Mouse (Mus musculus) left cerebral cortex, adult 2 months (tissue): ENCODE measurements around the gene P2ry12. TPM values are rescaled to one million over a fixed set of nuclear protein-coding genes. Genes with fewer than 3 reads are reported as not detected.
A peak's percentile ranks its signal among the peaks of the same experiment; 100 is the strongest.

ENCODE experiments used
- DNase-seq, 2 experiments: peaks; one replicate each; pipeline ENCODE4 v3.0.0; 2021 to 2022; ENCODE audit warnings: low spot score in 2 of 2, mixed read lengths in 1 of 2; ENCODE audit errors: extremely low spot score in 1 of 2
- H3K27ac ChIP-seq: fragments of 200-600 bp; 2 replicates; pipeline ENCODE4 v1.8.1; 2022
- H3K4me3 ChIP-seq: fragments of 200-600 bp; 2 replicates; pipeline ENCODE4 v1.8.1; 2022
- CTCF ChIP-seq: fragments of 200-600 bp; IDR thresholded peaks from 2 replicates; pipeline ENCODE4 v1.8.1; 2022; ENCODE audit warnings: antibody characterized with exemption, mild to moderate bottlenecking, moderate library complexity
- intact Hi-C: fragments of 180-260 bp; cut with DNase I; formaldehyde crosslinking; loops from one replicate; pipeline ENCODE4 v1.15.1; 2025
- total RNA-seq, 2 experiments: library from RNA; stranded (reverse); gene quantifications; 2 replicates each; pipeline ENCODE4 v1.2.3; 2021

The P2ry12 gene
- total RNA-seq, 2 experiments from 2014 or later: 34.1 to 35.0 TPM

GRCm38 (mm10) chr3:59228730-59229551, 33.7 kb downstream of the P2ry12 start:
- intact Hi-C loops: no loop called here
- no peak for TF ChIP-seq CTCF
- H3K27ac ChIP-seq: peak overlapping the region; percentile 62
- H3K4me3 ChIP-seq: no peak overlapping the region
- no peak for DNase-seq

DNA sequence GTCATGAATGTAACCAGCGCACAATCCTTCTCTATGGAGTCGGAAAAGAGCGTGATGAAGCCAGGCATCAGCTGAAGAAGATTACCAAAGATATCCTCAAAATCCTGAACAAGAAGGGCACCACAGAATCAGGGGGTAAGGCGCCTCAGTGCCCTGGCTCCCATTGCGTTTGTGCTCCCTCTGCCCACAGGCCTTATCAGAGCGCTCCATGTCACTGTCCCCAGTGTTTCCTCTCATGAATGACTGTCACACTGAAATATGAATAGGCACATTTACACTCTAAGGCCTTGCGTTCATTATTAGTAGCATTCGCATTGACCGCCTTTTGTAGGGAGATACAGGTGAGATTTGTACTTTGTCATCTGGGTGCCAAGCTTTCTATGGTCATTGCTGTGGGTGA, 35.0 kb downstream of the P2ry12 start:
- DNase-seq: no peak
- intact Hi-C loops: no loop called here
- no peak overlapping the region for H3K27ac ChIP-seq
- no peak overlapping the region for H3K4me3 ChIP-seq
- no peak for TF ChIP-seq CTCF

DNA sequence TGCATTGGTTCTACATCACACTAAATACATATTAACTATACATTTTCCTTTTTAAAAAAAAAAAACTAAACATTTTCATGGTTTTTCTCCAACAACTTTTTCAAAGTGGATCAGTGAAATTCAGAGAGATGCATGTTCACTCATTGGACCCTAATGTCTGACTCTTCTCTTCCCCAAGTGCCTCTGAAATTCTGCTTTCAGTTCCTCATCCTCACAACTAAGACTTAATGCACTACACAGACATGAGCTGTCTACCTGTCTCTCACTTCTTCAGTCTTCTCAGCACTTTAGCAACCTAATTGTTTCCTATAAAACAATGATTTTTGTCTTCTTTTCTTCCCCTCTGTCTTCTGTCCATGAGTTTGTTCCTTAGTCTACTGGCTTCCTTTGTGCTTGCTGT, 37.3 kb downstream of the P2ry12 start:
- DNase-seq: no peak
- intact Hi-C loops: no loop called here
- Histone ChIP-seq H3K4me3 (no peak overlapping the region), H3K27ac (no peak overlapping the region)
- no peak for TF ChIP-seq CTCF

DNA sequence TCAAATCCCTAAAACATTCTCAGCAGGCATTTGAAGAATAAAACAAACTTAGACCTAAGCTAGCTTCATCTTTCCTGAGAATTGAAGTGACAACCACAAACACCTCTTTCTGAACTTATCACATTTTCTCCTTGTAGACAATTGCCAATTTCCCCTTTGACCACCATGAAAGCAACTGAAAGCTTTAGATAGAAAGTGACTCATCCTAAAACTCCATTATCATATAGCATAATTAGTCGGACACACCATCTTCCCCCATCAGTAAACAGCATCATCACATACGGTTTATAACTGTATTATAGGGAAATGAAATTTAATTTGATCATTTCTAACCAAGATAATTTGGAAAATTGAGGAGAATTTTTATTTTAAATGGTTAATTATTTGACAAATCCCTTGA, 40.4 kb downstream of the P2ry12 start:
- DNase-seq: no peak
- TF ChIP-seq CTCF: no peak
- intact Hi-C loops: no loop called here
- Histone ChIP-seq H3K27ac (no peak overlapping the region), H3K4me3 (no peak overlapping the region)

DNA sequence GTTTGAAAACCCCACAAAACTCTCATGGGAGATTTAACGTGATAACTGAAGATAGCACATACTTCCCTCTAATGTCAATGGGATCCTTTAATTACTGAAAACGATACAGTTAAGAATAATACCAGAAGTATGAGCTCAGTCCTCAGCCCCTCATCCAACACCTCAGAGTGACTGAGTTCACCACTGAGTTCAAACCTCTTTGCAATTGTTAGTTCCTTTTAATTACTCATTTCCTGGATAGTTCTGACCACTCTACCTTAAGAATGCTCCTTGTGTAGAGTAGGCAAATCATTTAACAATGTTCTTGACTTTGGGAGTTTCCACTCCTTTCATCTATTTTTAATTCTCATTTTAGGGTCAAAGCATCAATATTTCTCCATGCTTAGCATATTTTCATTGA, 43.3 kb downstream of the P2ry12 start:
- H3K4me3 ChIP-seq: no peak overlapping the region
- TF ChIP-seq CTCF: no peak
- DNase-seq: no peak
- intact Hi-C loops: no loop called here
- peak overlapping the region; percentile 18; the same call in 1 of the 2 replicates for H3K27ac ChIP-seq

DNA sequence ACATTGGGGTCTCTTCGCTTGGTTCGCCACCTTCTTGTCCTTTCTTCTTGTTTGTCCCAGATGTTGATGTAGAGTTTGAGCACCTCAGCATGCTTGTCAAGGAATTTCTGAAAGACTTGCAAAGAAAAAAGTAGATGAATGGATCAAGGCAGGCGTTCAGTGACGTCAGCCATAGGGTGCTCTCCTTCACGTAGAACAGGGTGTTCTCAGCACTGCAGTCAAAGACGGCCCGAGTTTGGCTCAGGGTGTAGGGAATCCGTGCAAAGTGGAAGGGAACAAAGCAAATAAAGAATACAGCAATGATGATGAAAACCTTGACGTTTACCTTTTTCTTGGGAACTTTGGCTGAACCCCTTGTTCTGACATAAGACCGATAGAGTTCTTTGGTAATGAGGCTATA, 45.5 kb downstream of the P2ry12 start:
- no peak for DNase-seq
- H3K27ac ChIP-seq: no peak overlapping the region
- no peak for TF ChIP-seq CTCF
- intact Hi-C loops: no loop called here
- no peak overlapping the region for H3K4me3 ChIP-seq

- no peak for TF ChIP-seq CTCF
- Histone ChIP-seq H3K4me3 (no peak overlapping the region), H3K27ac (no peak overlapping the region)
- DNase-seq: no peak
- intact Hi-C loops: no loop called here
Measured at GRCm38 (mm10) chr3:59212404-59212803, 50.3 kb downstream of the P2ry12 start.

DNA sequence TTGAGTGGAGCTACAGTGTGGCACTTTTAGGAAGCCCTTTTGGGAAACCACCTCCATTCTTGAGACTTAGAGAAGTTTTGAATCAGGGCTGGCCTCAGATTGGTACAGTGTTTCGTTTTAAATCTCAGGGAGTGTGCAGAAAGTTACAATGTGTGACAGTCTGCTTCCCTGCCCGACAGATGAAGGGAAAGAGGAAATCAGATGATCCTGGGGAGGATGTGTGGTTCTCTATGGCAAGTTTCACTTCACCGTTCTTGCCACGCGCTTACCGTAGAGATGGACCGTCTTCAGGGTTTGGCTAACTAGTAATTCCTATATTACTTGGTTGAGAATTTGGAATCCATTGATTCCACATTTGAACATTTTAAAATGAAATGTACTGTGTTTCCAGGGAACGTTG, 50.9 kb downstream of the P2ry12 start:
- intact Hi-C loops: no loop called here
- Histone ChIP-seq H3K27ac (no peak overlapping the region; the same call in 1 of the 2 replicates), H3K4me3 (no peak overlapping the region)
- no peak for DNase-seq
- TF ChIP-seq CTCF: no peak

- no peak for TF ChIP-seq CTCF
- Histone ChIP-seq H3K4me3 (no peak within 1 kb of the TSS), H3K27ac (peak within 1 kb of the TSS; percentile 29; the same call in 1 of the 2 replicates)
- intact Hi-C loops: no loop called here
- DNase-seq: no peak
Measured at GRCm38 (mm10) chr3:59210727-59211126, 51.9 kb downstream of the P2ry12 start, which contains the start of gene P2ry13. Gene P2ry13 (minus strand): TSS chr3:59210882.

- DNase-seq: no peak
- TF ChIP-seq CTCF: no peak; the same call in 1 of the 2 replicates
- H3K27ac ChIP-seq: no peak overlapping the region
- intact Hi-C loops: no loop called here
- no peak overlapping the region for H3K4me3 ChIP-seq
Measured at GRCm38 (mm10) chr3:59210089-59210488, 52.6 kb downstream of the P2ry12 start.

DNA sequence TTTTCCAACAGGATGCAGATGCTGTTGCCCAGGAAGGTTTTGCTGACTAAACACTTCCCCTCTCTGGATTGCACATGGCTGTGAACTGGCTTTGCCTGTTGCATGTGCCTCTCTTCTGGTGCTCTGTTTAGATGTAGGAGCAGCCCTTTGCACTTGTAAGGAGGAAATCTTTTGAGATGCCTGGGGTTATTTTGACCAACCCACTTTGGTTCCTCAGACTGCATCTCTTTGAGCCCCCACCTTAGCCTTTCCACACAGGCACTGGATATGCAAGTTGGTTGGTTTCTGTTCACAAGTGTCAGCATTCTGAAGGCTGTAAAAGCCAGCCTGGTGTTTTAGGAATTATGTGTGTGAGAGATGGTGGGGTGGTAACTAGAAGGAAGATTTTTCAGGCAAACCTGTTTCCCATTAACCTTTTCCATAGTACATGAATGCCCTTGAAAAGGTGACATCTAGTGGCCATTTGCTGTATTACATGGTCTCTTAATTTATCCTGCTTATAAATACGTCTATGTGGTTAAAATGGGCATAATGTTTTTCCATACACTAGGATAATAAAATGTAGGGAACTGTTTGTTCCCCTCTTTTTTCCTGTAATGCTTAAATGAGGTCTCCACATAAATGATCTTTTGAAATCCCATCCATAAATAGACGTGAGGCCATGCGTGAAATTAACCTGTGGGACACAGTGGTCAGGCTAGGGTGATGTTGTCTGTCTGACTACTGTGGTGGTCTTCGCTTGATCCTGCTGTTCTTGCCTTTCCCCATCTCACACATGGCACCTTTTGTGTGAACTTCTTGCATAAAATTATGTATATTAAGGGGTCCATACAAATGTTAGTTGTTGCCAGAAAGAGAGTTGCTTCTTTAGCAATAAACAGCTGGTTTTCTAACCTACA, 53.8 kb downstream of the P2ry12 start:
- intact Hi-C loops: loop anchor here (1.0 kb wide), 2 partner anchors 34 to 89 kb away; no protein-coding TSS in a partner anchor
- Histone ChIP-seq H3K4me3 (no peak overlapping the region), H3K27ac (no peak overlapping the region)
- no peak for DNase-seq
- TF ChIP-seq CTCF: peak; percentile 97

- no peak for TF ChIP-seq CTCF
- Histone ChIP-seq H3K4me3 (no peak overlapping the region), H3K27ac (no peak overlapping the region)
- intact Hi-C loops: no loop called here
- DNase-seq: no peak
Measured at GRCm38 (mm10) chr3:59205941-59206340, 56.7 kb downstream of the P2ry12 start.
